Mouse (Mus musculus) mature B cell (primary cell): ENCODE results near the gene Abcg8.

ENCODE experiments used
- in situ Hi-C: fragments of 300-500 bp; cut with MboI; formaldehyde crosslinking; loops from 2 replicates; pipeline ENCODE4 v1.14.3; 2019

Abcg8 gene

GRCm38 (mm10) chr17:84675951-84676366 is at the start of gene Abcg8:
TSS of gene Abcg8 (plus strand) at chr17:84676302.
- in situ Hi-C loops = no loop called here

GRCm38 (mm10) chr17:84626857-84627305 is 49.2 kb upstream of the Abcg8 start:
- in situ Hi-C loops = no loop called here

GRCm38 (mm10) chr17:84627721-84628120 is 48.4 kb upstream of the Abcg8 start:
- in situ Hi-C loops = no loop called here

- in situ Hi-C loops = no loop called here
These were observed 47.5 kb upstream of the Abcg8 start for GRCm38 (mm10) chr17:84628611-84629010.

GRCm38 (mm10) chr17:84631836-84632235 is 44.3 kb upstream of the Abcg8 start:
- in situ Hi-C loops = no loop called here

GRCm38 (mm10) chr17:84633443-84633842 is 42.7 kb upstream of the Abcg8 start:
- in situ Hi-C loops = no loop called here

- in situ Hi-C loops = no loop called here
These were observed 39.8 kb upstream of the Abcg8 start for GRCm38 (mm10) chr17:84636328-84636727.

- in situ Hi-C loops = no loop called here
These were observed 38.1 kb upstream of the Abcg8 start for GRCm38 (mm10) chr17:84637971-84638370.

GRCm38 (mm10) chr17:84639796-84640378 is 36.2 kb upstream of the Abcg8 start:
- in situ Hi-C loops = no loop called here

- in situ Hi-C loops = no loop called here
These were observed 34.2 kb upstream of the Abcg8 start for GRCm38 (mm10) chr17:84641893-84642292.

- in situ Hi-C loops = no loop called here
These were observed 33.8 kb upstream of the Abcg8 start for GRCm38 (mm10) chr17:84642324-84642723.

GRCm38 (mm10) chr17:84644292-84645050 is 31.6 kb upstream of the Abcg8 start:
- in situ Hi-C loops = no loop called here

- in situ Hi-C loops = no loop called here
These were observed 31.0 kb upstream of the Abcg8 start for GRCm38 (mm10) chr17:84645119-84645518.

- in situ Hi-C loops = no loop called here
These were observed 30.2 kb upstream of the Abcg8 start for GRCm38 (mm10) chr17:84645894-84646293.

- in situ Hi-C loops = no loop called here
These were observed 29.6 kb upstream of the Abcg8 start for GRCm38 (mm10) chr17:84646477-84646876.

GRCm38 (mm10) chr17:84647630-84648029 is 28.5 kb upstream of the Abcg8 start:
- in situ Hi-C loops = no loop called here

- in situ Hi-C loops = no loop called here
These were observed 25.6 kb upstream of the Abcg8 start for GRCm38 (mm10) chr17:84650302-84651017.

GRCm38 (mm10) chr17:84653544-84653943 is 22.6 kb upstream of the Abcg8 start:
- in situ Hi-C loops = no loop called here

- in situ Hi-C loops = no loop called here
These were observed 19.9 kb upstream of the Abcg8 start for GRCm38 (mm10) chr17:84656205-84656604.

- in situ Hi-C loops = no loop called here
These were observed 19.3 kb upstream of the Abcg8 start for GRCm38 (mm10) chr17:84656653-84657421.

- in situ Hi-C loops = no loop called here
These were observed 18.7 kb upstream of the Abcg8 start for GRCm38 (mm10) chr17:84657422-84657732.

GRCm38 (mm10) chr17:84657782-84658181 is 18.3 kb upstream of the Abcg8 start:
- in situ Hi-C loops = no loop called here
